Mouse (Mus musculus): Measurements from ENCODE around the gene Hpgd.
"Not testable (repeated sequence)": the region's sequence is repeated elsewhere in the genome, so short reads cannot be mapped to it uniquely, and the experiment has no call there.

The Hpgd gene

GRCm38 (mm10) chr8:56294373-56294877 lies at the start of gene Hpgd:
Hpgd (plus strand) TSS chr8:56294585.
- no peak for DNase-seq (ENCODE audit: low read depth, low spot score)

GRCm38 (mm10) chr8:56251728-56252127 lies 42.7 kb upstream of the Hpgd start:
- not testable (repeated sequence) for DNase-seq (ENCODE audit: low read depth, low spot score)

GRCm38 (mm10) chr8:56252314-56252713 lies 42.1 kb upstream of the Hpgd start:
- no peak for DNase-seq (ENCODE audit: low read depth, low spot score)

GRCm38 (mm10) chr8:56261190-56261589 lies 33.2 kb upstream of the Hpgd start:
- no peak for DNase-seq (ENCODE audit: low read depth, low spot score)

GRCm38 (mm10) chr8:56269687-56270663 lies 24.4 kb upstream of the Hpgd start:
- no peak for DNase-seq (ENCODE audit: low read depth, low spot score)

- no peak for DNase-seq (ENCODE audit: low read depth, low spot score)
Observed at GRCm38 (mm10) chr8:56272934-56273333, 21.5 kb upstream of the Hpgd start.

- no peak for DNase-seq (ENCODE audit: low read depth, low spot score)
Observed at GRCm38 (mm10) chr8:56275316-56275715, 19.1 kb upstream of the Hpgd start.

- no peak for DNase-seq (ENCODE audit: low read depth, low spot score)
Observed at GRCm38 (mm10) chr8:56277810-56278528, 16.4 kb upstream of the Hpgd start.

- DNase-seq (ENCODE audit: low read depth, low spot score): no peak
Observed at GRCm38 (mm10) chr8:56278545-56279063, 15.8 kb upstream of the Hpgd start.

- DNase-seq (ENCODE audit: low read depth, low spot score): no peak
Observed at GRCm38 (mm10) chr8:56283936-56284335, 10.4 kb upstream of the Hpgd start.

- no peak for DNase-seq (ENCODE audit: low read depth, low spot score)
Observed at GRCm38 (mm10) chr8:56284957-56285356, 9.4 kb upstream of the Hpgd start.

- no peak for DNase-seq (ENCODE audit: low read depth, low spot score)
Observed at GRCm38 (mm10) chr8:56286717-56287116, 7.7 kb upstream of the Hpgd start.

GRCm38 (mm10) chr8:56287370-56288072 lies 6.9 kb upstream of the Hpgd start:
- DNase-seq (ENCODE audit: low read depth, low spot score): no peak

- no peak for DNase-seq (ENCODE audit: low read depth, low spot score)
Observed at GRCm38 (mm10) chr8:56292318-56292717, 2.1 kb upstream of the Hpgd start.

- DNase-seq (ENCODE audit: low read depth, low spot score): no peak
Observed at GRCm38 (mm10) chr8:56293480-56293879, 905 bp upstream of the Hpgd start.

GRCm38 (mm10) chr8:56294886-56295555 lies 636 bp downstream of the Hpgd start:
- DNase-seq (ENCODE audit: low read depth, low spot score): no peak

- DNase-seq (ENCODE audit: low read depth, low spot score): no peak
Observed at GRCm38 (mm10) chr8:56299421-56299820, 5.0 kb downstream of the Hpgd start.

GRCm38 (mm10) chr8:56301303-56301702 lies 6.9 kb downstream of the Hpgd start:
- DNase-seq (ENCODE audit: low read depth, low spot score): not testable (repeated sequence)

GRCm38 (mm10) chr8:56304595-56304994 lies 10.2 kb downstream of the Hpgd start:
- no peak for DNase-seq (ENCODE audit: low read depth, low spot score)

GRCm38 (mm10) chr8:56313622-56314021 lies 19.2 kb downstream of the Hpgd start:
- no peak for DNase-seq (ENCODE audit: low read depth, low spot score)

- DNase-seq (ENCODE audit: low read depth, low spot score): no peak
Observed at GRCm38 (mm10) chr8:56315189-56315588, 20.8 kb downstream of the Hpgd start.

Data from retina, postnatal 7 days (tissue).